Mouse (Mus musculus): ENCODE measurements at regions not wholly inside any gene's neighbourhood (a gene's known extent, or its start where the extent isn't known, plus 50 kb on each side); places are given as distances from the start of the nearest gene placed in this dataset.

DNA sequence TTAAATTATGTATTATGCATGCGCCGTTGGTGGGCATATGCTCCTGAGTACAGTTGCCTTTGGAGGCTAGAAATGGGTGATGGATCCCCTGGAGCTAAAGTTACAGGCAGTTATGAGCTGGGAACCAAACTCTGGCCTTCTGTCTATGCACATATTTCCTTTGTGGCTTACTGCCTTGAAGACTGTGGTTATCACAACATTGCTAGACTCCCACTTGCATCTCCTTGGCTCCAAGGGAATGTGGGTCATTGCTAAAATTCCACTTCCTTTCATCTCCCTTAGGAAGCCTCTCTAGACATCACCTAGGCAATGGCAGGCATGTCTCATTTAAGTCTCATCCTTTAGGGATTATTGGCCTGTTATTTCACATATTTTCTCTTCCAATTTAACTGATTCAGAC lies 622.4 kb upstream of the Frg1 start:
- no peak overlapping the region for H3K9ac ChIP-seq (ENCODE audit: low read length)
- 87% methylated on average over 2 of the region's 2 CpGs for WGBS
- H3K27ac ChIP-seq (ENCODE audit: low read length): no peak overlapping the region
- H3K9me3 ChIP-seq (replicated peaks; ENCODE audit: control insufficient read depth, low read length): no peaks in the 10 kb centered on the region
- no peak for ATAC-seq (replicated peaks; ENCODE audit: extremely low read depth, insufficient read depth, low FRiP score)
- no peaks in the 10 kb centered on the region for H3K36me3 ChIP-seq (ENCODE audit: control insufficient read depth, insufficient read depth)
- no peak overlapping the region for H3K4me3 ChIP-seq (ENCODE audit: low read length)
- H3K4me1 ChIP-seq (ENCODE audit: control insufficient read depth, insufficient read depth, low read length): no peaks in the 10 kb centered on the region
- no peaks in the 10 kb centered on the region for H3K27me3 ChIP-seq (ENCODE audit: control insufficient read depth, insufficient read depth, low read length)
- no peak overlapping the region for H3K4me2 ChIP-seq (ENCODE audit: low read depth, low read length)

DNA sequence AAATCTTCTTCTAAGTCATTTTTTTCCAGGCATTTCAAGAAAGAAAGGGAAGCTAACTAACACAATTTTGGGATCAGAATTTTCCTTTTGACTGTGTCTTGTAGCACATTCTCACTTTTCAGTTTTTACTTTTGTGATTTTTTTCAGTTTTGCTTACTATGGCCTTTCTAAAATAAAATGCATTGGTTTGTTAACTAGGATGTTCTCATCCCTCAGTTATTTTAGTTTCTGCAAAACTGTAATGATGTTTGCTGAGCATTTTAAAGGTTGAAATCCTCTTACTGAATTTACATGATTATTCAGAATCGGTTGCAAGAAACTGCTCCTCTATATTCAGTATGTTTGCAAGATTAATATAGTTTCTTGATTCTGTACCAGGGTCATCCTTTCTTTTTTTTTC lies 610.1 kb upstream of the Frg1 start:
- H3K36me3 ChIP-seq (ENCODE audit: control insufficient read depth, insufficient read depth): no peaks in the 10 kb centered on the region
- no peaks in the 10 kb centered on the region for H3K27me3 ChIP-seq (ENCODE audit: control insufficient read depth, insufficient read depth, low read length)
- no peak overlapping the region for H3K9ac ChIP-seq (ENCODE audit: low read length)
- no peak overlapping the region for H3K27ac ChIP-seq (ENCODE audit: low read length)
- H3K9me3 ChIP-seq (replicated peaks; ENCODE audit: control insufficient read depth, low read length): no peaks in the 10 kb centered on the region
- WGBS: 86% methylated on average over 1 of the region's 1 CpGs
- H3K4me1 ChIP-seq (ENCODE audit: control insufficient read depth, insufficient read depth, low read length): no peaks in the 10 kb centered on the region
- H3K4me3 ChIP-seq (ENCODE audit: low read length): no peak overlapping the region
- H3K4me2 ChIP-seq (ENCODE audit: low read depth, low read length): no peak overlapping the region
- no peak for ATAC-seq (replicated peaks; ENCODE audit: extremely low read depth, insufficient read depth, low FRiP score)

DNA sequence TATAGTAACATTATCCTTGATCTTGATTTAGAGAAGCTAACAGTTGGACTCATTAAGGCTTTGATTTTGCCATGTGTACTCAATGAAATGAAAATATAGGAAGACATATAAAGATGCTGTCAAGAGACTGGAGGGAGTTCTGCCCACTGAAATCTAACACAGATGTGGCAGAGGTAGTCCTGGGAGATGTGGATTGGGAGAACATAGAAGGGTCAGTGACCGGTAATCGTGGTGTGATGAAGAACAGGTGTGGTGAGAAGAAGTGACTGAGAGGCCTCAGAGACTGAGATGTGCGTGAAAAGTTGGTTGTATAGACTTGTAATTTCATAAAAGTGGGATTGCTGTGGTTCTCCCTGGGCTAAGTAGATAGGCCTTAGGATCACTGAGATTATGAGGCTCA lies 600.9 kb upstream of the Frg1 start:
- H3K9me3 ChIP-seq (replicated peaks; ENCODE audit: control insufficient read depth, low read length): no peaks in the 10 kb centered on the region
- no peak for ATAC-seq (replicated peaks; ENCODE audit: extremely low read depth, insufficient read depth, low FRiP score)
- WGBS: 82% methylated on average over 3 of the region's 3 CpGs
- H3K27me3 ChIP-seq (ENCODE audit: control insufficient read depth, insufficient read depth, low read length): no peaks in the 10 kb centered on the region
- H3K4me1 ChIP-seq (ENCODE audit: control insufficient read depth, insufficient read depth, low read length): no peaks in the 10 kb centered on the region
- H3K9ac ChIP-seq (ENCODE audit: low read length): no peak overlapping the region
- no peaks in the 10 kb centered on the region for H3K36me3 ChIP-seq (ENCODE audit: control insufficient read depth, insufficient read depth)
- H3K4me2 ChIP-seq (ENCODE audit: low read depth, low read length): no peak overlapping the region
- H3K27ac ChIP-seq (ENCODE audit: low read length): no peak overlapping the region
- no peak overlapping the region for H3K4me3 ChIP-seq (ENCODE audit: low read length)

DNA sequence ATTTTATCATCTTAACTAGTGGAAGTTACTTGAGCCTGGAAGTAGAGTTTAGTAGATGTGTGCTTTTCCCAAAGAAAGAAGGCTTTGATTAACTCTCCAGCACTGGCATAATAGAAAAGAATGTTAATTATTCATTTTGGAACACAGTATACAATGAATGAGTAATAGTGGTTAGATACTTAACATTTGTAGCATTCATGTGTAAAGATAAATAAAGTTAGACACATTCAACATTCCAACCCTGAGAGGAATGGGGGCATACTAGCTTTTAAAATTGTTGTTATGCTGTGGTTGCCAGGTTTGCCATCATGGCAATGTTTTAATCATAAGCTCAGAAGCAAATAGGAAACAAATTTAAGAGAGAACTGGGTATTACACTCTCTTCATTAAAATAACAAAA lies 586.3 kb upstream of the Frg1 start:
- Histone ChIP-seq H3K4me1 (ENCODE audit: control insufficient read depth, insufficient read depth, low read length) (no peaks in the 10 kb centered on the region), H3K4me3 (ENCODE audit: low read length) (no peak overlapping the region), H3K9ac (ENCODE audit: low read length) (no peak overlapping the region), H3K27me3 (ENCODE audit: control insufficient read depth, insufficient read depth, low read length) (no peaks in the 10 kb centered on the region), H3K4me2 (ENCODE audit: low read depth, low read length) (no peak overlapping the region), H3K36me3 (ENCODE audit: control insufficient read depth, insufficient read depth) (no peaks in the 10 kb centered on the region), H3K27ac (ENCODE audit: low read length) (no peak overlapping the region), H3K9me3 (replicated peaks; ENCODE audit: control insufficient read depth, low read length) (no peaks in the 10 kb centered on the region)
- no peak for ATAC-seq (replicated peaks; ENCODE audit: extremely low read depth, insufficient read depth, low FRiP score)

DNA sequence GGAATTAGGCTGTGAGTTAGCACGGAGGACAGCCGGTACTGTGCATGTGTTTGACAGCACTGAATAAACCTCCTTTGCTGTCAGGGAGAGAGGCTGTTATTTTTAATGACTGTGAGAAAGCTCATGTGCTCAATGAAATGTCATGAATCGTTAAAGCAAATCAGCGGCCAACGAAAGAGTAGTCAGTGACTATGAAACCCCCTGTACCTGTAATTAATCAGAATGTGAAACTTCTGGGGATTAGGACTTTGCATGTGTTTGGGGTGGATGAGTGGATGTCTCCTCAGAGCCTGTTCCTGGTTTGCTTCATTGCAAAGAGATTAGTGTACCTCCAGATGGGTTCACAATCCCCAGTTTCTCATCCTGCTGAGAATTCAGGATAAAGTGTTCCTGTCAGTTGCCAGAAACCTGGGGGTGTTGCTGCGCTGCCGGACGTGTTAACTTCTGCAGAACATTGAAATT lies 572.2 kb upstream of the Frg1 start:
- no peaks in the 10 kb centered on the region for H3K4me1 ChIP-seq (ENCODE audit: control insufficient read depth, insufficient read depth, low read length)

DNA sequence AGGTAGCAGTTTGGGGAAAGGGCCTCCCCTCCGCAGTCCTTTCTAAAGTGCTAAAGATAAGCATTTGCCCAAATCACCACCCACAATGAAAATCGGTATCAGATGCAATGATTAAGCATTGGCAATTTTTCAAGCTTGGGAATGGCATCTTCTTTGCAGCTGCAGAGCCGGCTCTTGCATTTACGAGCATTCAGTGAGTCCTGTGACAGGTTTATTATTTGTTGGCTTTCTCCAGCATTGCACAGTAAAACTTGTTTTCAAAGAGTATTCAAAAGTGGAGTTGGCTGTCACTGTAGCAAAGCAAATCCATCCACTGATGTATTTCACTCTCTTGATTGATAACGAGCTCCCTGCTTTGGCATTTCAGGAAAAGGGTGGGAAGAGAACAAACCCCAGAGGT lies 571.3 kb upstream of the Frg1 start:
- no peak overlapping the region for H3K27ac ChIP-seq (ENCODE audit: low read length)
- no peak overlapping the region for H3K4me2 ChIP-seq (ENCODE audit: low read depth, low read length)
- no peak overlapping the region for H3K4me3 ChIP-seq (ENCODE audit: low read length)
- no peaks in the 10 kb centered on the region for H3K4me1 ChIP-seq (ENCODE audit: control insufficient read depth, insufficient read depth, low read length)
- no peaks in the 10 kb centered on the region for H3K27me3 ChIP-seq (ENCODE audit: control insufficient read depth, insufficient read depth, low read length)
- no peaks in the 10 kb centered on the region for H3K9me3 ChIP-seq (replicated peaks; ENCODE audit: control insufficient read depth, low read length)
- 60% methylated on average over 5 of the region's 5 CpGs for WGBS
- no peak for ATAC-seq (replicated peaks; ENCODE audit: extremely low read depth, insufficient read depth, low FRiP score)
- H3K36me3 ChIP-seq (ENCODE audit: control insufficient read depth, insufficient read depth): no peaks in the 10 kb centered on the region
- H3K9ac ChIP-seq (ENCODE audit: low read length): no peak overlapping the region

More for the DNA sequence above, 572.2 kb upstream of the Frg1 start:
- Histone ChIP-seq H3K9ac (ENCODE audit: low read length) (no peak overlapping the region), H3K4me3 (ENCODE audit: low read length) (no peak overlapping the region), H3K36me3 (ENCODE audit: control insufficient read depth, insufficient read depth) (no peaks in the 10 kb centered on the region), H3K4me2 (ENCODE audit: low read depth, low read length) (no peak overlapping the region), H3K27me3 (ENCODE audit: control insufficient read depth, insufficient read depth, low read length) (no peaks in the 10 kb centered on the region), H3K27ac (ENCODE audit: low read length) (no peak overlapping the region), H3K9me3 (replicated peaks; ENCODE audit: control insufficient read depth, low read length) (no peaks in the 10 kb centered on the region)
- WGBS: 73% methylated on average over 8 of the region's 8 CpGs
- ATAC-seq (replicated peaks; ENCODE audit: extremely low read depth, insufficient read depth, low FRiP score): no peak

DNA sequence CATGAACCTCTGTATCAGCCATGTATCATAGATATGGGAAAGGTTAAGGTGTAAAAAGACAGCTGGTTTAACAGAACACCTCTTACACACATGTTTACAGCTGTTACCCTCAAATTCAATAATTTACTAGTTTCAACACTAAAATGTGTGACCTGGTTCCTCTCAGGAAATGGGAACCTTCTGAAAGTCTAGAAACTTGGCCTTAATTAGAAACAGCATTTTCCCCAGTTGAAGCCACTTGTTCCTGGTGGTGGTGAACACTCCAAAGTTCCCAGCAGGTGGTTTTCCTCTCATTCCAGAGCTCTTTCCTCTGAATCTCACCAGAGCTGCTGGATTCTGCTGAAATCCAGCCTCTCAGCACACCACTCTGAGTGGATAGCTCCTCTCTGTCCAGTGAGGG lies 570.5 kb upstream of the Frg1 start:
- H3K9me3 ChIP-seq (replicated peaks; ENCODE audit: control insufficient read depth, low read length): no peaks in the 10 kb centered on the region
- no peak for ATAC-seq (replicated peaks; ENCODE audit: extremely low read depth, insufficient read depth, low FRiP score)
- H3K4me1 ChIP-seq (ENCODE audit: control insufficient read depth, insufficient read depth, low read length): no peaks in the 10 kb centered on the region
- H3K36me3 ChIP-seq (ENCODE audit: control insufficient read depth, insufficient read depth): no peaks in the 10 kb centered on the region
- H3K4me3 ChIP-seq (ENCODE audit: low read length): no peak overlapping the region
- H3K4me2 ChIP-seq (ENCODE audit: low read depth, low read length): no peak overlapping the region
- no peak overlapping the region for H3K27ac ChIP-seq (ENCODE audit: low read length)
- no peaks in the 10 kb centered on the region for H3K27me3 ChIP-seq (ENCODE audit: control insufficient read depth, insufficient read depth, low read length)
- no peak overlapping the region for H3K9ac ChIP-seq (ENCODE audit: low read length)

DNA sequence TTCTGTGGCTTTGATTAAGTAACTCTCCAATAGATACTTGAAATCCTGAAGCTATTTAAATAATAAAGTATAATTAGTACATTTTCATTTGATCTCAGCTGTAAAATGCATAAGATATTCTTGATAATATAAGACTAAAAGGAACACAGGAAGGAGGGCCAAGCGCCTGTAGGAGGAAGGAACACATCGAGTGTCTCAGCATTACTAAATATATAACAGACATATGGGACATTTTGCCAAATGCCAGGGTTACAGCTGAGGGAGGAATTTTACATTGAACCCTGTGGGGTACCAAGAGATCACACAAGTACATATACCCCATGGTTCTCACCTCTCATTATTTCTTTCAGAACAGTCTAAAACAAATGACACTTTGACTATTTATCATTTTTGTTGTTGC lies 555.5 kb upstream of the Frg1 start:
- no peaks in the 10 kb centered on the region for H3K9me3 ChIP-seq (replicated peaks; ENCODE audit: control insufficient read depth, low read length)
- ATAC-seq (replicated peaks; ENCODE audit: extremely low read depth, insufficient read depth, low FRiP score): no peak
- no peaks in the 10 kb centered on the region for H3K36me3 ChIP-seq (ENCODE audit: control insufficient read depth, insufficient read depth)

DNA sequence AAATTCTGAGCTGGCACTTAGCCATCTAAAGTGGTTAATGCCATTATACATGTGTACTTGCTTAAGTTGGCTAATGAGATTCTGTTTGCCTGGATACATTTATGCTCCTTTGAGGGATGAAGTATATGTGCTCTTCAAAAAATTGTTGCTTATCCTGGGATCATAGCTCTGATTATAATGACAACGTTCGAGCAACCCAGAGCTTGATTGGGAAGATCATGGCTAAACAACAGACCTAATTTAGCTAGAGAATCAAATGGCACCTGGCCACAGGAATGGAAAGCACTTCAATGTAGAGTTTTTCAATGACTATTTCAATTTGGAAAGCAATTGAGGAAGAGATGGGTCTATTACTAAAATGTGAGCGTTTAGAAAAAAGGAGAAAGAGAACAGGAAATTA lies 553.7 kb upstream of the Frg1 start:
- H3K4me3 ChIP-seq (ENCODE audit: low read length): no peak overlapping the region
- ATAC-seq (replicated peaks; ENCODE audit: extremely low read depth, insufficient read depth, low FRiP score): no peak
- 74% methylated on average over 3 of the region's 3 CpGs for WGBS
- H3K9me3 ChIP-seq (replicated peaks; ENCODE audit: control insufficient read depth, low read length): no peaks in the 10 kb centered on the region
- no peaks in the 10 kb centered on the region for H3K27me3 ChIP-seq (ENCODE audit: control insufficient read depth, insufficient read depth, low read length)
- no peak overlapping the region for H3K9ac ChIP-seq (ENCODE audit: low read length)
- no peaks in the 10 kb centered on the region for H3K4me1 ChIP-seq (ENCODE audit: control insufficient read depth, insufficient read depth, low read length)
- H3K4me2 ChIP-seq (ENCODE audit: low read depth, low read length): no peak overlapping the region
- no peak overlapping the region for H3K27ac ChIP-seq (ENCODE audit: low read length)
- no peaks in the 10 kb centered on the region for H3K36me3 ChIP-seq (ENCODE audit: control insufficient read depth, insufficient read depth)

More for the DNA sequence above, 555.5 kb upstream of the Frg1 start:
- Histone ChIP-seq H3K4me1 (ENCODE audit: control insufficient read depth, insufficient read depth, low read length) (no peaks in the 10 kb centered on the region), H3K4me3 (ENCODE audit: low read length) (no peak overlapping the region), H3K9ac (ENCODE audit: low read length) (no peak overlapping the region), H3K27me3 (ENCODE audit: control insufficient read depth, insufficient read depth, low read length) (no peaks in the 10 kb centered on the region), H3K27ac (ENCODE audit: low read length) (no peak overlapping the region), H3K4me2 (ENCODE audit: low read depth, low read length) (no peak overlapping the region)
- 81% methylated on average over 2 of the region's 2 CpGs for WGBS

DNA sequence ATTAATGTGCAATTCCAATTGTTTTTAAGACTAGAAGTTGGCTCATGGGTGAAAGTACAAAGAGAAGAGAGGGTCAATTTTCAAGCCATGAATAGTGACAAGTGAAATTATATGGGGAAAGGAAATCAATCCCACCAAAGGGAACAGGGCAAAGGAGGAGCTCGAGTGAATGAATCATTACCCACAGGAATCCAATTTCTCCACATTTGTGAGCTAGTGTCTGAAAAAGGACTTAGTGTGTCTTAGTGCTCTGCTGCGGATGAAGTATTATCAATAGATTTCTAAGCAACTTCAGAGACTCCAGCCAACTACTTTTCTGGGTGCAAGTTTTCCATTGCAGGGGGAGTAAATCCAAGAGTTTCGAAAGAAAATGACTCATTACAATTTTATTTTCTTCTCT lies 552.5 kb upstream of the Frg1 start:
- H3K27me3 ChIP-seq (ENCODE audit: control insufficient read depth, insufficient read depth, low read length): no peaks in the 10 kb centered on the region
- H3K27ac ChIP-seq (ENCODE audit: low read length): no peak overlapping the region
- H3K4me1 ChIP-seq (ENCODE audit: control insufficient read depth, insufficient read depth, low read length): no peaks in the 10 kb centered on the region
- 73% methylated on average over 3 of the region's 3 CpGs for WGBS
- H3K36me3 ChIP-seq (ENCODE audit: control insufficient read depth, insufficient read depth): no peaks in the 10 kb centered on the region
- no peak overlapping the region for H3K9ac ChIP-seq (ENCODE audit: low read length)
- H3K4me2 ChIP-seq (ENCODE audit: low read depth, low read length): no peak overlapping the region
- H3K9me3 ChIP-seq (replicated peaks; ENCODE audit: control insufficient read depth, low read length): no peaks in the 10 kb centered on the region
- no peak for ATAC-seq (replicated peaks; ENCODE audit: extremely low read depth, insufficient read depth, low FRiP score)
- no peak overlapping the region for H3K4me3 ChIP-seq (ENCODE audit: low read length)

All from heart, embryonic 16.5 days (tissue).